Mouse (Mus musculus): Measurements from ENCODE around the gene Arhgef17.

- no peak for TF ChIP-seq CHD2 (IDR thresholded peaks at IDR 0.05; ENCODE audit: low read depth, low read length)
- no peak for TF ChIP-seq ZNF384 (IDR thresholded peaks at IDR 0.05; ENCODE audit: low read depth, low read length)
Measured at GRCm38 (mm10) chr7:100847131-100847530, 84.8 kb downstream of the Arhgef17 start.
